Mouse (Mus musculus) gonadal fat pad, adult 2 months (tissue): ENCODE results near the gene Ywhab. TPM values are rescaled to one million over a fixed set of nuclear protein-coding genes. Genes with fewer than 3 reads are reported as not detected.

ENCODE experiments used
- DNase-seq: peaks from one replicate; pipeline ENCODE4 v3.0.0-alpha.2; 2012; ENCODE audit warnings: low read depth
- polyA plus RNA-seq: library from polyadenylated mRNA; depleted of rRNA; stranded (reverse); fragments of >200 nt; gene quantifications from 2 replicates; pipeline ENCODE4 v1.2.3, GENCODE M21; 2012; rRNA removed

The Ywhab gene
- polyA plus RNA-seq: 95.3 and 100 TPM in 2 replicates

GRCm38 (mm10) chr2:163994654-163994976 lies at the start of gene Ywhab:
Ywhab (plus strand) TSS chr2:163994960.
- no peak for DNase-seq

- DNase-seq: no peak
Observed at GRCm38 (mm10) chr2:163946221-163946620, 48.5 kb upstream of the Ywhab start.

DNA sequence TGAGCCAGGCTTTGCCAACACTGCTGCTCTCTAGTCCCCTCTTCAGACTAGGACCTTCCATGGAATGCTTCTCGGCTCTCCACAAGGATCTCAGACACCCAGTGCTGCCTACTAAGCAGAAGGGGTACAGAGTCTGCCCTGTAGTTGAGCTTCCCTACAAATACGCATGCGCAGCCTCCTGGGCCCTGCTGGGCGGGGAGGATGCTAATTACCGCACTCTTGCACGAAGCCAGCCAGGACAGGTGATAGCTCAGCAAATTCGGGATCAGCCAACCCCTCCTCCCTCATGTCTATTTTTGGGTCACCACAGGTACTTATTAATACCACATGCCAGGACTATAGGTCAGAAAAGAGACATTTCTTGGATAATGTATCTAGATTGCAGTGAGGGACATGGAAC lies 46.8 kb upstream of the Ywhab start:
- no peak for DNase-seq

GRCm38 (mm10) chr2:163951770-163952169 lies 43.0 kb upstream of the Ywhab start:
- peak; percentile 1 for DNase-seq

DNA sequence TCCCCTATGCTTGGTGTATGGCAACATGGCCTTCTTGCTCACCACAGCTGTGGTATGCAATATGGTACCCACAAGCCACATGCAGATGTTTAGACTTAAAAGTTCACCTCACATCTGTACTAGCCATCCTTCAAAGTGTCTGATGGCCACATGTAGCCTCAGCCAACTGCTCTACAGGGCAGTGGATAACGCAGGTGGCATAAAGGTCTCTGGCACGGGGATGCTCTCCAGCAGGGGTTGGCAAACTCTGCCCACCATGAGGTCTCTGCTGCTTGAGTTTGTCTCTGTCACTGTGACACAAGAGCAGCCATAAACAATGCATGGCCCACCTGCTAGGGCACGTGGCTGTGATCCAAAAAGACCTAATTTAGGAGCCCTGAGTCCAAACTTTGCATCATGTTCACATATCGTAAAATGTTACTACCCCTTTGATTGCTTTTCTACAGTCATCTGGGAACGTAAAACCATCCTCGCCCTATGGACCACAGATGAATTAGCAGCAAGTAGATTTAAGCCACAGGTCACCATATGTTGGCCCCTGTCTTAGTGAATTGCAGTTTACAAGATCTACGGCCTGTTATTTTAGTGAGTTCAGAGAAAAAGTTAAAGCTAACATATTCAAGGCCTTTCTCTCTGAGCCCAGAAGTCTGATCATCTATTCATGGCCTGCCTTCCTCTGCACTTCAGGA lies 41.0 kb upstream of the Ywhab start:
- no peak for DNase-seq

DNA sequence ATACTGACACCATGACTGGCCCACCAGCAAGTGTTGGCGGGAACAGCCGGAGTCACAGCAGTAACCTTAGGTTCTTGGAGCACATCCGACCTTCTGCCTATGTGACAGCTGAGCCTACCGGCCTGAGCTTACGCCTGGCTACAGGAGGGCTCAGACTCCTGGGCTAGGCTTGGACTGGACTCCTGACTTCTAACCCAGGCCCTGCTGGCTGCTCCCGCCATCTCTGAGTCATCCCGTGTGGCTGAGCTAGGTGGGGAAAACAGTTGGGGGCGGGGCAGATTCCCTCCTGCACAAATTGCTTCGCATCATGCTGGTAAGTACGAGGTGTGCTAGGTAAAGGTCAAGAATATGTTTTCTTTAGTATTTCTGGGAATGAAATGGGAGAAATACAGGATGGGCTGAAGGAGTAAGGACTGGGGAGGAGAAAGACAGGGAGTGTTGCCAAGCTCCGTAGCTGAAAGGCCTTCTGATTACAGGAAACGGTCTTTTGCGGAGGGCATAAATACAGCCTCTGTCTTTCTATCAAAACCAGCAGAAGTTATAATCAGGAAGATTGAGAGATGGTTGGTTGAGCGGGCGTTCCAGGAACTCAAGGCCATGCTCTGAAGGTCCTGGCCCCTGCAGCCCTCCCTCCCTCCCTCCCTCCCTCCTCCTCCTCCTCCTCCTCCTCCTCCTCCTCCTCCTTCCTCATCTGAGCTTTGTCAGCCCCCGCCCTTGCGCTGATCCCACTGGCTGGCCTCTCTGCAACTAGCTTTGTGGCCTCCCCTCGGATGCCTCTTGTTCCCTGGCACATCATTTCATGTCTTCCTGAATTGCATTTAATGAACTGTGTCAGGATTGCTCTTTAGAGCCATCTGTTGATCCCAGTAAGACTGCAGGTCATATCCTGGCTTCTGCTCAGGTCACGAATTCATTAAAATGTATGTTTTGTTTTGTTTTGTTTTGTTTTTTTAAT lies 29.9 kb upstream of the Ywhab start:
- no peak for DNase-seq

DNA sequence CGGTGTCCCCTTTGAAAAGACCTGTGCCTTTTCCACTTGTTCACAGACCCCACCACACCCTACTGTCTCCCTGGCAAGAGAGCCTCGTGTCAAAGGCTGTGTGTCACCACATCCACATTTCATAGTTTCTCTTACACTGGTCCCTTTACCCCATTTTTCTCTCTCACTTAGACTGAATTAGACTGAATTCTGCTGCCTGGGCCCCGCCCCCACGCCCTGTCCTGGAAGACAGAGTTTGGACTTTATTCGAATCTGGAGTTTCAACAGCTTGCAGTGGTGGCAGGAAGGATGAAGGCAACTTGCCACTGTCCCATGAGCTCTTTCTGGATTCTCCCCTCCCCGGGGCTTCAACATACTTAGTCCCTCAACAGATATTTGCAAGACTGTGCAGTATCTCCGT lies 29.1 kb upstream of the Ywhab start:
- DNase-seq: no peak

DNA sequence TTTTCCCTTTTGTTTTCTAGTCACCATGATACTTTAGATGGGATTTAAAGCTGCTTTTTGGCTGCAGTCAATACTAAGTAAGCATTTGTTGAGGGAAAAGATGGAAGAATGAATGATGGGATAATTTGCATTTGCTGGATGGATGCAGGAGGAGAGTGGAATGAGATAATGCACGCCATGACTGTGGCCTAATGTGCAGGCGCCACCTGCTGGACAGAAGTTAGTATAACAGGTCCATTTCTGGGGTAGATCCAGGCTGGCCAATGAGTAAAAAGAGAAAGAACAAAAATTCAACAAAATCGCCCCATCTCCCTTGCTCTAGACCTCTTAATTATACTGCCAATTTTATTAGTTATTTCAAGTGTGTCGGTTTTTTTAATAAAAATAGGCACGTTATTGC lies 26.2 kb upstream of the Ywhab start:
- no peak for DNase-seq

DNA sequence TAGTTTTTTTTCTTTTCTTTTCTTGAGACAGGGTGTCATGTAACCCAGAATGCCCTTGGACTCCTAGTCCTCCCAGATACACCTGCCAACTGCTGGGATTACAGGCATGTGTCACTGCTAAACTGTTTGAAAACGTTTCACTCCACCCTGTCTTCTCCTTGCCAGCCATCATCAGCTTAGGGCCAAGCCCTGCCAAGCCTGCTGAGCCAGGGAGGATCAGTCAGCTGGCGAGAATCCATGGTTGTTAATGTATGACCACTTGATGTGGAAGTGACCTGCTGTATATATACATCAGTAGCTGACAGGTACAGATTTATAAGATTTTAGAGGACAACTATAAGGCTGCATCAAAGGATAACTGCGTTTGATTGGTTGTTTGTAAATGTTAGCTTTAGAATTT lies 24.4 kb upstream of the Ywhab start:
- no peak for DNase-seq

GRCm38 (mm10) chr2:163974056-163974455 lies 20.7 kb upstream of the Ywhab start:
- DNase-seq: no peak

DNA sequence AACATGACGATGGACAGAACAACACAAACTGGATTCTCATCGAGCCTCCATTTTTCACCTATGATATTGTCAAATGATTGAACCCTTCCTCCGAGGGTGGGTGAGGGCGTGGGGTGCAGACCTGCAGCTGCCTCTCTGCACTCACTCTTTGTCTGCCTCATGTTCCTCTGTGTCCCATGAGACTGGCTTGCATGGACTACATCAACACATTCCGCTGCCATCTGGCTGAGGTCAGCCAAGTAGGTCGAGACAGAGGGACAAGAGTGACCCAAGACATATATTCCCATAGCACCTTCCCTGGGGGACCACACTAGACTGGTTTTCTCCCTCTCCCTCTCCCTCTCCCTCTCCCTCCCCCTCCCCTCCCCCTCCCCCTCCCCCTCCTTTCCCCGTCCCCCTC lies 18.3 kb upstream of the Ywhab start:
- DNase-seq: no peak

GRCm38 (mm10) chr2:163987233-163987632 lies 7.5 kb upstream of the Ywhab start:
- no peak for DNase-seq

- DNase-seq: no peak
Observed at GRCm38 (mm10) chr2:163992871-163993270, 1.9 kb upstream of the Ywhab start.

GRCm38 (mm10) chr2:163994977-163995862 lies 460 bp downstream of the Ywhab start:
- peak; percentile 56 for DNase-seq

GRCm38 (mm10) chr2:163996275-163996674 lies 1.5 kb downstream of the Ywhab start:
- DNase-seq: no peak

- no peak for DNase-seq
Observed at GRCm38 (mm10) chr2:163996899-163997298, 2.1 kb downstream of the Ywhab start.

DNA sequence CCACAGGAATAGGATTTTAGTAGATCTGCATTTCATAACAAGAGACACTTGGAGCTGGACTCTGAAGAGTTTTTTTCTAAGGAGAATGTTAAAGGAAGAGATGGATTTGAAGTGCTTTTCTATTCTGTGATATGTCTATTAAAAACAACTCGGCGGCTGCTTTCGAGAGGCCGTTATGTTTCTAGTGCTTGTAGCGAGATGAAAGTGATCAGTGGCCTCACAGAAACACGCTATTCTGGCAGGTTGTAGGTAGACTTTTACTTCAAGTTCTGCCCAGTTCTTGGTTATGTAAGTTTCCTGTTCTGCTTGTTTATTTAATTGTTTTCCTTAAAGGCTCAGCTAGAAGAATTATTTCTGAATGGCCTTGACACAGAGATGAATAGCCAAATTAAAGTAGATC lies 4.2 kb downstream of the Ywhab start:
- DNase-seq: no peak

- DNase-seq: no peak
Observed at GRCm38 (mm10) chr2:164002637-164003036, 7.9 kb downstream of the Ywhab start.

DNA sequence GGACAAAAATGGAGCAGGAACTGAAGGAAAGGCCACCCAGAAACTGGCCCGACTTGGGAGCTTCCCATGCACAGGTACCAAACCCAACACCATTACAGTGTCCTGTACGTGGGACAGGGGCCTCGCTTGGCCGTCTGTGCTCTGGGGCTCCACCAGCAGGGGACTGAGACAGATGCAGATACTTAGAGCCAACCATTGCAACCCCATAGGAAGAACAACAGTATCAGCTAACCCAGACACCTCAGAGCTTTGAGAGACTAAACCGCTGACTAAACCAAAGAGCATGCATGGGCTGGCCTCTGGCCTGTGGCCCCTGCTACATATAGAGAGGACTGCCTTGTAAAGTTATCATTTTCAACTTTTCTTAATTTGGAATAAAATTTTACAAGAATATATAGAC lies 9.7 kb downstream of the Ywhab start:
- no peak for DNase-seq

DNA sequence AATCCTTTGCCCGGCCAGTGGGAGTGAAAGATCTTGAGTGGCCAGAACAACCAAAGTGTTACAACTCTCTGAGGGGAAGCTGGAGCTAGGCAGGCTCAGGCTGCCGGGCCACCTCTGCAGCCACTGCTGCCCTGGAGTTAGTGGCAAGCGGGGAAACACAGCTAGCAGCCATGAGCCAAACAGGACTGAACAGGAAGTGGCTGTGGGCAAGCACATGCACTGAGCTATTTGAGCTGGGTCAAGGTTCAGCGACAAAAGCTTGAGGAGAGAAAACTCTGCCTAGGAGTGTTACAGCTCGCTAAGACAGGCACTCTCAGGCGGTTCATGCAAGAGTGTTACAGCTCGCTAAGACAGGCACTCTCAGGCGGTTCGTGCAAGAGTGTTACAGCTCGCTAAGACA lies 12.2 kb downstream of the Ywhab start:
- no peak for DNase-seq

DNA sequence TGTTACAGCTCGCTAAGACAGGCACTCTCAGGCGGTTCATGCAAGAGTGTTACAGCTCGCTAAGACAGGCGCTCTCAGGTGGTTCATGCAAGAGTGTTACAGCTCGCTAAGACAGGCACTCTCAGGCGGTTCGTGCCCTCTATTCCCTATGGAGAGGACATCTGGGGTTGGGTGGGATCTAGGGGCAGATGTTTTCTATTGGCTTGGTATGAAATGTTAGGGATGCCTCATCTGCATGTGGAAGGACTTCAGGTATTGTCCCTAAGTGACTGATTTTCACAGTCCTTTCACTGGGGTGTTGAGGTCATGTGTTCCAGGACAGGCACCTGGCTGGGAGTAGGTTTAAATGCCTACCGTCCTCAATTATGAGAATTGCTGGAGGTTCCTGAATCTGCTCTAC lies 12.8 kb downstream of the Ywhab start:
- DNase-seq: no peak

DNA sequence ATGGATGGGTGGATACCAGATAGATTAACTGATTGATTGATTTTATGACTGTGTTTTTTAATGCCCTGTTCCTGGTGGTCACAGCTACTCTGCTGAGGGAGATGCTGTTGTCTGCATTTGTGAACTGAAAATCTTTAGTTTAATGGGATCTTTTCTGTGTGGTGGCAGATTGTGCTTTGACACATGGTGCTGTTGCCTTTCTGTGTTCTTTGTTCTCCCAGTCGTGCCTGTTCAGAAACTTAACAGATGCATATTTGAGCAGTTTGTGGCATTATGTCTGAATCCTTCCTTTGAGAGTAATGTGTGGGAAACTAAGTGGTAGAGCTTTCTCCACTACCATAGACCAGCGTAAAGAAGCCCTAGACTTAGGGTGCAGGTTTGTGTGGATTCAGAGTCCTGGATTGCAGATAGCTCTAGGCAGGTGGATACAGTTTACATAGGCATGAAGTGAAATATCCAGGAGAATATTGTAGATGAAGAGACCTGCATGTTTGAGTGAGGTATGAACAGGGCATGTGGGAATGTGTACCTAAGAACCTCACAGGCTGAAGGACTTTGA lies 13.3 kb downstream of the Ywhab start:
- no peak for DNase-seq
